Mouse (Mus musculus) forelimb bud, embryonic 11.5 days (tissue): ENCODE results near the gene Gm8994.
"Not testable (repeated sequence)": the region's sequence is repeated elsewhere in the genome, so short reads cannot be mapped to it uniquely, and the experiment has no call there.

Source experiments
- DNase-seq: peaks from one replicate; pipeline ENCODE4 v3.0.0-alpha.2; 2012; ENCODE audit warnings: low read depth, low spot score

Gene Gm8994

GRCm38 (mm10) chr6:136327239-136327638 is at the start of gene Gm8994:
TSS of gene Gm8994 (plus strand) at chr6:136327539.
- DNase-seq = not testable (repeated sequence)

- DNase-seq = no peak
These were observed 49.7 kb upstream of the Gm8994 start for GRCm38 (mm10) chr6:136277685-136278084.

GRCm38 (mm10) chr6:136284565-136284964 is 42.8 kb upstream of the Gm8994 start:
- no peak for DNase-seq

- no peak for DNase-seq
These were observed 41.2 kb upstream of the Gm8994 start for GRCm38 (mm10) chr6:136286180-136286579.

- no peak for DNase-seq
These were observed 40.8 kb upstream of the Gm8994 start for GRCm38 (mm10) chr6:136286589-136286988.

- DNase-seq = no peak
These were observed 35.9 kb upstream of the Gm8994 start for GRCm38 (mm10) chr6:136291424-136291823.

- no peak for DNase-seq
These were observed 35.2 kb upstream of the Gm8994 start for GRCm38 (mm10) chr6:136291951-136292714.

GRCm38 (mm10) chr6:136293700-136294099 is 33.6 kb upstream of the Gm8994 start:
- DNase-seq = no peak

GRCm38 (mm10) chr6:136295821-136296220 is 31.5 kb upstream of the Gm8994 start:
- DNase-seq = no peak

GRCm38 (mm10) chr6:136296251-136296650 is 31.1 kb upstream of the Gm8994 start:
- DNase-seq = no peak

- no peak for DNase-seq
These were observed 23.8 kb upstream of the Gm8994 start for GRCm38 (mm10) chr6:136303514-136303913.

GRCm38 (mm10) chr6:136304369-136304988 is 22.9 kb upstream of the Gm8994 start:
- no peak for DNase-seq

- DNase-seq = no peak
These were observed 17.9 kb upstream of the Gm8994 start for GRCm38 (mm10) chr6:136309487-136309886.

GRCm38 (mm10) chr6:136328416-136328815 is 1.1 kb downstream of the Gm8994 start:
- not testable (repeated sequence) for DNase-seq

GRCm38 (mm10) chr6:136340669-136341068 is 13.3 kb downstream of the Gm8994 start:
- DNase-seq = peak; percentile 53

GRCm38 (mm10) chr6:136341093-136341492 is 13.8 kb downstream of the Gm8994 start:
- peak; percentile 13 for DNase-seq

- DNase-seq = no peak
These were observed 16.5 kb downstream of the Gm8994 start for GRCm38 (mm10) chr6:136343868-136344267.

GRCm38 (mm10) chr6:136345034-136345433 is 17.7 kb downstream of the Gm8994 start:
- DNase-seq = no peak

GRCm38 (mm10) chr6:136345641-136346040 is 18.3 kb downstream of the Gm8994 start:
- DNase-seq = no peak

- DNase-seq = no peak
These were observed 19.7 kb downstream of the Gm8994 start for GRCm38 (mm10) chr6:136347053-136347452.

GRCm38 (mm10) chr6:136347631-136348030 is 20.3 kb downstream of the Gm8994 start:
- DNase-seq = no peak

- peak; percentile 90 for DNase-seq
These were observed 26.3 kb downstream of the Gm8994 start for GRCm38 (mm10) chr6:136353399-136354184.
